Mouse (Mus musculus) spleen, adult 2 months (tissue): ENCODE data around the gene Anapc4. TPM values are rescaled to one million over a fixed set of nuclear protein-coding genes. Genes with fewer than 3 reads are reported as not detected.

ENCODE experiments used
- DNase-seq, 2 experiments: peaks; one replicate each; pipeline versions ENCODE4 v3.0.0 to v3.0.0-alpha.2; 2012 to 2021; ENCODE audit warnings: low spot score in 2 of 2, low read depth in 1 of 2
- H3K27ac ChIP-seq: fragments of 200-500 bp; 2 replicates; pipeline ENCODE4 v1.5.1; 2012; ENCODE audit warnings: low read length, inconsistent platforms; ENCODE audit not compliant: insufficient read depth
- H3K27me3 ChIP-seq: fragments of 200-500 bp; 2 replicates; pipeline ENCODE4 v1.6.1; 2012; ENCODE audit warnings: mild to moderate bottlenecking, moderate library complexity, low read length, inconsistent platforms; ENCODE audit not compliant: control insufficient read depth, insufficient read depth
- H3K36me3 ChIP-seq: fragments of 200-500 bp; 2 replicates; pipeline ENCODE4 v1.6.1; 2012; ENCODE audit warnings: mild to moderate bottlenecking, low read length, inconsistent platforms; ENCODE audit not compliant: control insufficient read depth, insufficient read depth
- H3K4me1 ChIP-seq: fragments of 200-500 bp; 2 replicates; pipeline ENCODE4 v1.6.1; 2011; ENCODE audit warnings: inconsistent platforms; ENCODE audit not compliant: control insufficient read depth, insufficient read depth, insufficient read length
- H3K4me3 ChIP-seq: fragments of 200-500 bp; 2 replicates; pipeline ENCODE4 v1.5.1; 2011; ENCODE audit warnings: mild to moderate bottlenecking, inconsistent platforms; ENCODE audit not compliant: insufficient read depth, insufficient read length; ENCODE audit errors: extremely low read depth
- CTCF ChIP-seq: fragments of 200-500 bp; IDR thresholded peaks from 2 replicates; pipeline ENCODE4 v1.5.1; 2011; ENCODE audit warnings: mild to moderate bottlenecking, inconsistent platforms; ENCODE audit not compliant: insufficient read depth, insufficient read length, insufficient replicate concordance; ENCODE audit errors: extremely low read depth
- POLR2A ChIP-seq: fragments of 200-500 bp; IDR thresholded peaks from 2 replicates; pipeline ENCODE4 v1.6.1; 2011; ENCODE audit warnings: low read depth, low read length, inconsistent platforms
- WGBS: fragments of 180-500 bp; shearing (Covaris S2); methylation state at CpG from one replicate; pipeline ENCODE4 v1.1.7; 2018; 5-methylcytosine and 5-hydroxymethylcytosine counted together
- polyA plus RNA-seq: library from polyadenylated mRNA; depleted of rRNA; stranded (reverse); fragments of >200 nt; gene quantifications from 2 replicates; pipeline ENCODE4 v1.2.3, GENCODE M21; 2012

The Anapc4 gene
- polyA plus RNA-seq, 1 experiment = 9.4 TPM

DNA sequence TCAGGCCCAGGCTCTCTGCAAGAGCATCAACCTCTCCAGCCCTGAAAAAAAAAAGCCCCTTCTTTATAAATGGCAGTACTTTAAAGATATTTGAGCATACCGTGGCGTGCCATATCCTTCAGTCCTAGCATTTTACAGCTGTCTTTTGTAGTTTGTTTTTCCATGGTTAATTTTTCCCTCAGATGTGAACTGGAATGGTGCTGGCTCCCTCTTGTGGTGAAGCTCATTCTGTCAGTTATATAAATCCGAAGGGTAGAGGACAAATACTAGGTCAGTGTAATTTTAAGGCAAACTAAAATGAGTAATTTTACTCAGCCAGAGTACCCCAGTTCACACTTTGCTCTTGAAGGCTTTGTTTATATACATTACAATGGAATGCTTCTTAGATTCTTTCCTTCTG is 12.1 kb upstream of the Anapc4 start:
- Histone ChIP-seq H3K4me1 (no peaks in the 10 kb centered on the region), H3K4me3 (no peak overlapping the region), H3K27ac (no peak overlapping the region), H3K27me3 (no peaks in the 10 kb centered on the region), H3K36me3 (peaks cover 10% of the 10 kb centered on the region)
- no peak for DNase-seq
- 64% methylated on average over 3 of the region's 3 CpGs for WGBS
- TF ChIP-seq CTCF = no peak
- TF ChIP-seq POLR2A = no peak

DNA sequence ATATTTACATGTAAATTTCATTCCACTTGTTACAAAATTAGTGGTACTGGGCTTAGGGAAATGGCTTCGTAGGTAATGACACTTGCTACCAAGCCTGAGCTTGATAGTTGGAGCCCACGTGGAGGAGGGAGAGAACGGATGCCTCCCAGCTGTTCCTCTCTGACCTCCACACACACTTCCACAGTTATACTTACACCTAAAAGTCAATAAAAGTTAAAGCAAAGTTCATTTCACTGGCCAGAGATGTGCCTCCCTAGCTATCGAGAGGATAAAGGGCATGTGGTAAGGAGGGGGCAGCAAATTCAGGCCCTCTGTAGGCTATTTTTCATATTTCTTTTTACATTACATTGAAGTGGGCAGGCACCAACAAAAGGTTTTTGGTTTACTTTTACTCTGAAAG is 5.9 kb upstream of the Anapc4 start:
- Histone ChIP-seq H3K36me3 (no peaks in the 10 kb centered on the region), H3K4me1 (no peaks in the 10 kb centered on the region), H3K4me3 (no peak overlapping the region), H3K27me3 (no peaks in the 10 kb centered on the region), H3K27ac (no peak overlapping the region)
- no peak for DNase-seq
- TF ChIP-seq CTCF = no peak
- TF ChIP-seq POLR2A = no peak
- 95% methylated on average over 4 of the region's 4 CpGs for WGBS

DNA sequence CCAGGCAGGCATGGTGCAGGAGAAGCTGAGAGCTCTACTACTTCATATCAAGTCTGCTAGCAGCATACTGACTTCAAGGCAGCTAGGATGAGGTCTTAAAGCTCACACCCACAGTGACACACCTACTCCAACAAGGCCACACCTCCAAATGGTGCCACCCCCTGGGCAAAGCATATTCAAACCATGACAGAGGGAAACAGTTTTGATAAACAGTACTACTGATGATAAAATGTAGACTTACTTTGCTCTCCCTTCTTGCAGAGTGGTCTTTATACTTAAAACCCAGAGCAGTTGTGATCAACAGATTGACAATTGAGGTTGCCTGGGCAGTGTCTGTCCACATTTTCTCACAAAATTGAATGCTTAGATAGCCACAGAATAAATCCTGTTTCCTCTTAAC is 807 bp upstream of the Anapc4 start:
- no peaks in the 10 kb centered on the region for H3K27me3 ChIP-seq
- no peak overlapping the region for H3K4me3 ChIP-seq
- 0 out of 2 replicates have a peak, but pooled peaks cover 4% of the 10 kb centered on the region for H3K36me3 ChIP-seq
- H3K4me1 ChIP-seq = no peaks in the 10 kb centered on the region
- no peak for TF ChIP-seq CTCF
- TF ChIP-seq POLR2A = no peak
- H3K27ac ChIP-seq = no peak overlapping the region
- DNase-seq = no peak

DNA sequence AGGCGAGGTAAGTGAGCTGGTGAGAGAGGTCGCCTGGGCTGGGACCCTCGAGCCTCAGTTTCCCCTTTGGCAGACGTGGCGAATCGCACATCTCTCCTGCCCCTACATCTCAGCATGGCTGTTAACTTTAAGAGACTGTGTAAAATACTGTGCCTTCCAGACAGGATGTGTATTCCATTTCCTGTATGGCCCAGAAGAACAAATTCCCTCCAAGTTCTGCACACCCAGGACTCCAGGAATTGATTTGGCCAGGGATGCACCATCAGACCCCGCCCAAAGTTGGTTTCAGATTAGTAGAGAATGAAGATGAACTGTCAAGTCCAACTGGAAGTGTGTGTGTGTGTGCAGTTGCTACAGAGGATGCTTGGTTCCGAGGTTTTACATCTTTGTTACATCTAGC is 574 bp downstream of the Anapc4 start:
- WGBS = 6% methylated on average over 8 of the region's 8 CpGs
- DNase-seq = no peak
- TF ChIP-seq POLR2A (no peak), CTCF (no peak)
- Histone ChIP-seq H3K27ac (peak overlapping the region; percentile 78), H3K4me3 (peak overlapping the region; percentile 78), H3K4me1 (no peaks in the 10 kb centered on the region), H3K27me3 (no peaks in the 10 kb centered on the region), H3K36me3 (peaks cover 7% of the 10 kb centered on the region; the same call in 1 of the 2 replicates)

DNA sequence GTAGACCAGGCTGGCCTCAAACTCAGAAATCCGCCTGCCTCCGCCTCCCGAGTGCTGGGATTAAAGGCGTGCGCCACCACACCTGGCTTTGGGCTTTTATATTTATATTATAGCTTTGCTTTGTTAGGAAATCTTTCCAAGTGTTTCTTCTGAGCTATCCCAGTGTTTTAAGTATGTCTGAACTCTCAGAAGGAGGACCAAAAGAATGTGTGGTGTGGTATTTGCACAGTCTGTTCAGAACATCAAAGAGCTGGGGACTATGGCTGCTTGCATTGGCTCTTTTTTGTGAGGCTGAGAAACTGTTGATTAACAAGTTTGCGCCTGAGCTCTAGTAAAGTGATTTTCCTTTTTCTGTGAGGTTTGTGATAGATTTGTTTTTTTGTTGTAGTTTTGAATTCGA is 10.5 kb downstream of the Anapc4 start:
- no peaks in the 10 kb centered on the region for H3K27me3 ChIP-seq
- no peaks in the 10 kb centered on the region for H3K4me1 ChIP-seq
- WGBS = 96% methylated on average over 7 of the region's 7 CpGs
- no peak overlapping the region for H3K4me3 ChIP-seq
- no peak for DNase-seq
- no peak overlapping the region for H3K27ac ChIP-seq
- peaks cover 28% of the 10 kb centered on the region for H3K36me3 ChIP-seq
- TF ChIP-seq POLR2A = no peak
- no peak for TF ChIP-seq CTCF

DNA sequence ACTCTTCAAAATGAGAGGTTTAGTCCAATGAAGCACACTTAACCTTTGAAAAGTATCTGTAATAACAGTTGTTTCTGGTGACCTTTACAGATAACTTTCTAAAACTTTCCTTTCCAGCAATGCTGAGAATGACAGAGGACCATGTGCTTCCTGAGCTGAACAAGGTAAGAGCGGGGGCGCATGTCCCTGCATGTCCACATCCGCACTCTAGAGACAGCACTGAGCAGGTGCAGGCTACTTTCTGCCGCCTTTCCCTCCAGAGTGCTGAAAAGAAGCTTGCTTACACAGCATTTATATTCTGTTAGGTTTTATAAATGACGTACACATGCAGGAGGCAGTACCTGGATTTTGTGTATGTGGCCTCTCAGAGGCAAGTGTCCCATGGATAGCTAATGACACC is 21.9 kb downstream of the Anapc4 start:
- Histone ChIP-seq H3K36me3 (peaks cover 22% of the 10 kb centered on the region), H3K4me3 (no peak overlapping the region), H3K4me1 (no peaks in the 10 kb centered on the region), H3K27me3 (no peaks in the 10 kb centered on the region), H3K27ac (no peak overlapping the region)
- 96% methylated on average over 5 of the region's 5 CpGs for WGBS
- no peak for TF ChIP-seq CTCF
- TF ChIP-seq POLR2A = no peak
- DNase-seq = no peak

DNA sequence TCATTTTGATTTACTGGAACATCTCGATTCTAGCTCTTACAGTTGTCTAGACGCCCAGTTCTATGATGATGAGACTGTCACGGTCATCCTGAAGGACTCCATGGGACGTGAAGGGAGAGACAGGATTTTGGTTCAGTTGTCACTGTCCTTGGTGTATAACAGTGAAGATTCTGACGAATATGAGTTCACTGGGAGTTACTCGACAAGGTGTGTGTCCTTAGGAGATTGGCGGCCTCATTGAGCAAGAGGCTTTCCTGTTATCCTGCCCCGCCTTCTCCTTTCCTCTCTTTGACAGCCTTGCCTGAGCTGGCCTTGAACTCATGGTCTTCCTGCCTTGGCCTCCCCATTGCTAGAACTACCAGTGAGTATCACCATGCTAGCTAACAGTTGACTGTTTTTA is 30.6 kb downstream of the Anapc4 start:
- Histone ChIP-seq H3K36me3 (peaks cover 26% of the 10 kb centered on the region), H3K27me3 (no peaks in the 10 kb centered on the region), H3K4me3 (no peak overlapping the region), H3K4me1 (no peaks in the 10 kb centered on the region), H3K27ac (no peak overlapping the region)
- no peak for DNase-seq
- no peak for TF ChIP-seq CTCF
- no peak for TF ChIP-seq POLR2A
- 86% methylated on average over 8 of the region's 8 CpGs for WGBS
